Mouse (Mus musculus): ENCODE results near the gene Tomm20. TPM values are rescaled to one million over a fixed set of nuclear protein-coding genes. Genes with fewer than 3 reads are reported as not detected.

The Tomm20 gene
- polyA plus RNA-seq, 1 experiment from 2014 or later, result 188 TPM

GRCm38 (mm10) chr8:126978028-126978427 lies 32.4 kb upstream of the Tomm20 start:
- whole genome bisulfite sequencing, result 77% methylated on average over 10 of the region's 10 CpGs
- H3K36me3 ChIP-seq (ENCODE audit: control insufficient read depth, insufficient read depth, low read length), result no peaks in the 10 kb centered on the region
- 0 out of 2 replicates have a peak, but pooled peaks cover 4% of the 10 kb centered on the region for H3K4me1 ChIP-seq (replicated peaks; ENCODE audit: control insufficient read depth, insufficient read depth, low read length)
- no peak for ATAC-seq (ENCODE audit: low read depth)
- H3K9ac ChIP-seq (ENCODE audit: low read length), result no peak overlapping the region
- no peak overlapping the region for H3K4me2 ChIP-seq (ENCODE audit: low read depth, low read length)
- peaks cover 2% of the 10 kb centered on the region; the same call in 1 of the 2 replicates for H3K27me3 ChIP-seq (ENCODE audit: control insufficient read depth, insufficient read depth, low read depth, low read length)
- H3K27ac ChIP-seq (ENCODE audit: low read length), result no peak overlapping the region
- no peaks in the 10 kb centered on the region for H3K9me3 ChIP-seq (ENCODE audit: control insufficient read depth, low read length)
- no peak overlapping the region for H3K4me3 ChIP-seq (ENCODE audit: low read length)

GRCm38 (mm10) chr8:126976608-126977348 lies 31.1 kb upstream of the Tomm20 start:
- 65% methylated on average over 8 of the region's 8 CpGs for WGBS
- no peak for ATAC-seq (ENCODE audit: low read depth)
- Histone ChIP-seq H3K27ac (ENCODE audit: low read length) (no peak overlapping the region), H3K9me3 (ENCODE audit: control insufficient read depth, low read length) (no peaks in the 10 kb centered on the region), H3K4me2 (ENCODE audit: low read depth, low read length) (no peak overlapping the region), H3K9ac (ENCODE audit: low read length) (no peak overlapping the region), H3K4me1 (replicated peaks; ENCODE audit: control insufficient read depth, insufficient read depth, low read length) (0 out of 2 replicates have a peak, but pooled peaks cover 4% of the 10 kb centered on the region), H3K36me3 (ENCODE audit: control insufficient read depth, insufficient read depth, low read length) (no peaks in the 10 kb centered on the region), H3K4me3 (ENCODE audit: low read length) (no peak overlapping the region), H3K27me3 (ENCODE audit: control insufficient read depth, insufficient read depth, low read depth, low read length) (peaks cover 2% of the 10 kb centered on the region; the same call in 1 of the 2 replicates)

GRCm38 (mm10) chr8:126975706-126976105 lies 30.1 kb upstream of the Tomm20 start:
- Histone ChIP-seq H3K4me3 (ENCODE audit: low read length) (no peak overlapping the region), H3K9me3 (ENCODE audit: control insufficient read depth, low read length) (no peaks in the 10 kb centered on the region), H3K36me3 (ENCODE audit: control insufficient read depth, insufficient read depth, low read length) (no peaks in the 10 kb centered on the region), H3K27ac (ENCODE audit: low read length) (no peak overlapping the region), H3K4me2 (ENCODE audit: low read depth, low read length) (no peak overlapping the region), H3K9ac (ENCODE audit: low read length) (no peak overlapping the region), H3K27me3 (ENCODE audit: control insufficient read depth, insufficient read depth, low read depth, low read length) (peaks cover 2% of the 10 kb centered on the region; the same call in 1 of the 2 replicates), H3K4me1 (replicated peaks; ENCODE audit: control insufficient read depth, insufficient read depth, low read length) (0 out of 2 replicates have a peak, but pooled peaks cover 4% of the 10 kb centered on the region)
- no peak for ATAC-seq (ENCODE audit: low read depth)
- 13% methylated on average over 1 of the region's 1 CpGs for WGBS

- Histone ChIP-seq H3K4me1 (replicated peaks; ENCODE audit: control insufficient read depth, insufficient read depth, low read length) (peaks cover 8% of the 10 kb centered on the region; the same call in 1 of the 2 replicates), H3K27me3 (ENCODE audit: control insufficient read depth, insufficient read depth, low read depth, low read length) (peaks cover 2% of the 10 kb centered on the region; the same call in 1 of the 2 replicates), H3K9ac (ENCODE audit: low read length) (no peak overlapping the region), H3K4me2 (ENCODE audit: low read depth, low read length) (no peak overlapping the region), H3K9me3 (ENCODE audit: control insufficient read depth, low read length) (no peaks in the 10 kb centered on the region), H3K4me3 (ENCODE audit: low read length) (no peak overlapping the region), H3K36me3 (ENCODE audit: control insufficient read depth, insufficient read depth, low read length) (no peaks in the 10 kb centered on the region), H3K27ac (ENCODE audit: low read length) (no peak overlapping the region)
- 58% methylated on average over 4 of the region's 4 CpGs for WGBS
- no peak for ATAC-seq (ENCODE audit: low read depth)
These were observed 28.9 kb upstream of the Tomm20 start for GRCm38 (mm10) chr8:126974511-126974910.

GRCm38 (mm10) chr8:126973686-126974265 lies 28.1 kb upstream of the Tomm20 start:
- H3K4me3 ChIP-seq (ENCODE audit: low read length), result no peak overlapping the region
- ATAC-seq (ENCODE audit: low read depth), result no peak
- H3K4me1 ChIP-seq (replicated peaks; ENCODE audit: control insufficient read depth, insufficient read depth, low read length), result peaks cover 6% of the 10 kb centered on the region; the same call in 1 of the 2 replicates
- H3K4me2 ChIP-seq (ENCODE audit: low read depth, low read length), result no peak overlapping the region
- H3K9me3 ChIP-seq (ENCODE audit: control insufficient read depth, low read length), result no peaks in the 10 kb centered on the region
- H3K27ac ChIP-seq (ENCODE audit: low read length), result no peak overlapping the region
- no peaks in the 10 kb centered on the region for H3K36me3 ChIP-seq (ENCODE audit: control insufficient read depth, insufficient read depth, low read length)
- no peak overlapping the region for H3K9ac ChIP-seq (ENCODE audit: low read length)
- peaks cover 2% of the 10 kb centered on the region; the same call in 1 of the 2 replicates for H3K27me3 ChIP-seq (ENCODE audit: control insufficient read depth, insufficient read depth, low read depth, low read length)
- 59% methylated on average over 9 of the region's 9 CpGs for WGBS

GRCm38 (mm10) chr8:126972649-126973048 lies 27.0 kb upstream of the Tomm20 start:
- no peak overlapping the region for H3K4me2 ChIP-seq (ENCODE audit: low read depth, low read length)
- H3K4me3 ChIP-seq (ENCODE audit: low read length), result no peak overlapping the region
- peaks cover 4% of the 10 kb centered on the region; the same call in 1 of the 2 replicates for H3K4me1 ChIP-seq (replicated peaks; ENCODE audit: control insufficient read depth, insufficient read depth, low read length)
- 70% methylated on average over 2 of the region's 2 CpGs for WGBS
- no peaks in the 10 kb centered on the region for H3K9me3 ChIP-seq (ENCODE audit: control insufficient read depth, low read length)
- no peaks in the 10 kb centered on the region for H3K36me3 ChIP-seq (ENCODE audit: control insufficient read depth, insufficient read depth, low read length)
- no peak for ATAC-seq (ENCODE audit: low read depth)
- H3K27me3 ChIP-seq (ENCODE audit: control insufficient read depth, insufficient read depth, low read depth, low read length), result peaks cover 2% of the 10 kb centered on the region; the same call in 1 of the 2 replicates
- H3K9ac ChIP-seq (ENCODE audit: low read length), result no peak overlapping the region
- no peak overlapping the region for H3K27ac ChIP-seq (ENCODE audit: low read length)

- Histone ChIP-seq H3K9ac (ENCODE audit: low read length) (no peak overlapping the region), H3K9me3 (ENCODE audit: control insufficient read depth, low read length) (no peaks in the 10 kb centered on the region), H3K4me3 (ENCODE audit: low read length) (no peak overlapping the region), H3K36me3 (ENCODE audit: control insufficient read depth, insufficient read depth, low read length) (no peaks in the 10 kb centered on the region; the same call in 1 of the 2 replicates), H3K27ac (ENCODE audit: low read length) (no peak overlapping the region), H3K27me3 (ENCODE audit: control insufficient read depth, insufficient read depth, low read depth, low read length) (peaks cover 2% of the 10 kb centered on the region; the same call in 1 of the 2 replicates), H3K4me2 (ENCODE audit: low read depth, low read length) (no peak overlapping the region), H3K4me1 (replicated peaks; ENCODE audit: control insufficient read depth, insufficient read depth, low read length) (peaks cover 4% of the 10 kb centered on the region; the same call in 1 of the 2 replicates)
- 85% methylated on average over 2 of the region's 2 CpGs for WGBS
- ATAC-seq (ENCODE audit: low read depth), result no peak
These were observed 26.5 kb upstream of the Tomm20 start for GRCm38 (mm10) chr8:126972102-126972501.

- H3K4me3 ChIP-seq (ENCODE audit: low read length), result peak overlapping the region; percentile 92
- peaks cover under 1% of the 10 kb centered on the region; the same call in 1 of the 2 replicates for H3K27me3 ChIP-seq (ENCODE audit: control insufficient read depth, insufficient read depth, low read depth, low read length)
- peak overlapping the region; percentile 74 for H3K9ac ChIP-seq (ENCODE audit: low read length)
- 5% methylated on average over 13 of the region's 13 CpGs for WGBS
- H3K27ac ChIP-seq (ENCODE audit: low read length), result peak overlapping the region; percentile 76
- ATAC-seq (ENCODE audit: low read depth), result peak; percentile 32
- H3K36me3 ChIP-seq (ENCODE audit: control insufficient read depth, insufficient read depth, low read length), result no peaks in the 10 kb centered on the region; the same call in 1 of the 2 replicates
- peak overlapping the region; percentile 87 for H3K4me2 ChIP-seq (ENCODE audit: low read depth, low read length)
- no peaks in the 10 kb centered on the region for H3K9me3 ChIP-seq (ENCODE audit: control insufficient read depth, low read length)
- H3K4me1 ChIP-seq (replicated peaks; ENCODE audit: control insufficient read depth, insufficient read depth, low read length), result peaks cover 4% of the 10 kb centered on the region; the same call in 1 of the 2 replicates
These were observed 25.6 kb upstream of the Tomm20 start for GRCm38 (mm10) chr8:126971314-126971664.
